Mouse (Mus musculus) gastrocnemius, postnatal 14 days (tissue): ENCODE results near the gene Pif1. TPM values are rescaled to one million over a fixed set of nuclear protein-coding genes. Genes with fewer than 3 reads are reported as not detected.

Experiments
- DNase-seq: peaks from one replicate; pipeline ENCODE4 v3.0.0; 2021; ENCODE audit warnings: mixed read lengths
- intact Hi-C: fragments of 180-260 bp; cut with DNase I; formaldehyde crosslinking; loops from one replicate; pipeline ENCODE4 v1.15.1; 2025; ENCODE audit warnings: low total_unique reads
- total RNA-seq, 2 experiments: library from RNA; stranded (reverse); gene quantifications; 2 replicates each; pipeline ENCODE4 v1.2.3; 2021

The Pif1 gene
- total RNA-seq, 2 experiments from 2014 or later: 0.44 to 0.57 TPM

DNA sequence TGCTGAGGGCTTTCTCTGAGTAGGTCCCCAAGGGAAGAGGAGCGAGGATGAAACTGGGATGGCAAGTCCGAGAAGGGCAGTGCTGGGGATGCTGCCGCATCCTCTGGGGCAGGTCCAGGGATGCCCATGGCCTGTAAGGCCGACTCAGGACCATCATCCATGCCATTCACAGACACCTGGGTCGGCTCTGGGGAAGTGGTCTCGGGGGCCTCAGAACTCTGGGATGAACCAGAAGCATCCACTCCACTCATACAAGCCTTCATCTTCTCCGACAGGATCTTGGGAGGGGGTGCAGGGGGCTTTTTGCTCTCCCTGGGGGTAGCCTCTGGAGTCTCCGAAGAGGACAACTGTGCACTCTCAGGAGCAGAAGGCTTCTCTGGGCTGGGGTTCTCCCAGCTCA, 30.6 kb upstream of the Pif1 start:
- DNase-seq: no peak
- intact Hi-C loops: no loop called here

DNA sequence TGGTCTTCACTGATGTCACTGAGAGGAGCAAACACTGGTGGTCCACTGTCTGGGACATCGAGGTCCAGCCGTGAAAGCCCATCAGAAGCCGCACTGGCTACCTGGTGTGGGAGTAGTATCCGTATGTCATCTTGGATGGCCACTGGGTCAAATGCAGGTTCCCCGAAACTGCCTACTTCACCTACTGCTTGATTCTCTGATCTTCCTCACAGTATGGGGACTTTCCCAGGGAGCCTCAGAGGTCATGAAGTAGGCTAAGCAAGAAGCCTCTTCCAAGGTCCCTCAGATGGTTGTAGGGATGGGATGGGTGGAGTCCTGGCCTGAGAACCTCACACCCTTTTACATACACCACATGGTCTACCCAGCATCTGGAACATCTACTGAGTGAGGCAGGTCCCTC, 30.0 kb upstream of the Pif1 start:
- no peak for DNase-seq
- intact Hi-C loops: no loop called here

DNA sequence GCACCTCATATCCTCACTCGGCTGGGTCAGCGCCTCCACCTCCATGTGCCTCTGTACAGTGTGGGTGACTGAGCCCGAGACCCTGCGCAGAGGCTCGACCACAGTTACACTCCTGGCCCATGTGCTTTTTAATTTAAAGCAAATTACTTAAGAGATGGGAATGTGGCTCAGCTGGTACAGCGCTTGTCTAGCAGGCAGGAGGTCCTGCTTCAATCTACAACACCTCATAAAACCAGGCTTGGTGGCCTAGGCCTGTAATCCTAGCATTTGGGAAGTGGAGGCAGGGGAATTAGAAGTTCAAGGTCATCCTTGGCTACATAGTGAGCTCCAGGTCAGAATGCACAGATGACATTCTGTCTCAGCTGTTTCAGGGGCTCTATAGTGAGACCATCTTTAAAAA, 28.2 kb upstream of the Pif1 start:
- DNase-seq: no peak
- intact Hi-C loops: no loop called here

DNA sequence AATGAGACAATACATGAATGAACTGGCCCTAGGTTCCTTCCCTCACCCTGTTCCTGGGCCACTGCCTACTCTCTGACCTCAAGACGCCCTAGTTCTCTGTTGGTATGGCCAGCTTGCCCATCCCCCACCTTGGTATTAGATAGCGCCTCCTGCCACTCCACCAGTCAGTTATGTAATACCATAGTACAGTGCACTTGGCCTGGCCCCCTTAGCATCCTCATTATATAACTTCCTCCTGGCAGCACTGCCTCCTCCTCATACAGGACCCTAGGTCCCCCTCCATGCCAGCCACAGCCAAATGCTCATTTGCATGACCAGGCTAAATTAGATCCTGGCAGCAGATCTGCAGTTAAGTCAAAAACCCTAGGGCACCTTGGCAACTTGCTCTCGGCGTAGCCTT, 25.9 kb upstream of the Pif1 start:
- intact Hi-C loops: no loop called here
- DNase-seq: peak; percentile 71

DNA sequence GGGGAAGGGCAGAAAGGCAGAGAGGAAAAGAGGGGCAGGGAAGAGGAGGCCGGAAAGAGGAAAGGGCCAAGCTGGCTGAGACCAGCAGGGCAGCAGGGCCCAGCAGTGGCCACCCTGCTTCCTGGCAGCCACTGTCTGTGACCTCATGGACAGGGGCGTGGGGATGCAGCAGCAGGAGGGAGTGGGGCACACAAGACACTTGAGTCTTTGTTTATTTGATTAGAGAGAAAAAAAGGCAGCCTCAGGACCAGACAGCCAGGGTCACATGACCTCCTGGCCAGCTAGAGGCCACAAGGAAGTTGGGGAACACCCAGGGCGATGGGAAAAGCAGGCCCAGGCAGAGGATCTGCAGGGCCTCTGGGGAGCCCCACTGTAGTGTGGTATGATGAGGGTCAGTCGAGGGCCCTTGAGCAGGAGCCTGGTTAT, 24.9 kb upstream of the Pif1 start:
- peak; percentile 79 for DNase-seq
- intact Hi-C loops: no loop called here

DNA sequence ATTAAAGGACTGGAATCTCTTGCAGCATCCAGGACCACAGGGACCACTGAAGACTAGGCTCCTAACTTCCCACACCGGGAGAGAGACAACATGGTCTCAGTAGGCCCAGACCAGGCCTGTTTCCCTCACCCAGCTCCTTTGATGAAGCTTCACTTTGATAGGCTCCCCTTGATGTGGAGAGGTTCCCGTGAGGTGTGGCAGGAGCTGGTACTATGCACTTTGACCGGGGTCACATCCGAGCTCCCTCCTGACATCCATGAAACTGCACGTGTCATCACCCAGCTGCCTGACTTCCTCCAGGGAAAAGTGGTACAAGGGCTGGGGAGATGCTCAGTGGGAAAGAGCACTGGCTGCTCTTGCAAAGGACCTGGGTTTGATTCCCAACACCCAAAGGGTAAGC, 23.9 kb upstream of the Pif1 start:
- no peak for DNase-seq

DNA sequence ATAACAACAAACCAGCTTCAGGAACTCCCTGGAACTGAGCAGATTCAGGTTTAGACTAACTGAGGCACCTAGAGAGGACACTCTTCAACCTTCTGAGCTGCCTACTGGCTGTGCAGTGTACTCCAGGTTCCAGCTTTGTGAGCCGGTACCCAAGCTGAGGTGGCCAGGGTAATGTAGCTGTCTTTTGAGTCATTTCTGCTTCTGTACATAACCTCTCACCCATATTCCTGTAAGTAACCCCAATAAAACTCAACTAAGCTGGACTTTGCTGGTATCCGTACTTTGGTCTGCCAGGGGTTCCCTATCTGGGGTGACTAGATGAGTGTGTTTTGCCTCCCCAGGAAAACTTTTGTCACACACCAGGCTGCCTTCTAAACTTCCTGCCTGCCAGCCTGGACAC, 22.3 kb upstream of the Pif1 start:
- no peak for DNase-seq
- intact Hi-C loops: no loop called here

More for the DNA sequence above, 23.9 kb upstream of the Pif1 start:
- intact Hi-C loops: no loop called here

DNA sequence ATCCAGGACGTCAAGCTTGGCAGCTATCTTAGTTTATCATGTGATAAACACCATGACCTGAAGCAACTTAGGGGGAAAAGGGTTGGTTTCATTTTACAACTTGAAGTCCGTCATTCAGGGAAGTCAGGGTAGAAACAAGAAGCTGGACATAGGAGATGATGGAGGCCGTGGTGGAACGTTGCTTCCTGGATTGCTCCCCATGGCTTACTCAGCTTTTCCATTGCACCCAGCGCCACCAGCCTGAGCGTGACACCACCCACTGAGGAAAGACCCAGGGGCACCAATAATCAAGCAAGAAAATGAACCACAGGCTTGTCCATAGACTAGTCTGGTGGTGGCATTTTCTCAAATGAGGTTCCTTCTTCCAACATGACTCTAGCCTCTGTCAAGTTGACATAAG, 18.2 kb upstream of the Pif1 start:
- DNase-seq: no peak
- intact Hi-C loops: no loop called here

DNA sequence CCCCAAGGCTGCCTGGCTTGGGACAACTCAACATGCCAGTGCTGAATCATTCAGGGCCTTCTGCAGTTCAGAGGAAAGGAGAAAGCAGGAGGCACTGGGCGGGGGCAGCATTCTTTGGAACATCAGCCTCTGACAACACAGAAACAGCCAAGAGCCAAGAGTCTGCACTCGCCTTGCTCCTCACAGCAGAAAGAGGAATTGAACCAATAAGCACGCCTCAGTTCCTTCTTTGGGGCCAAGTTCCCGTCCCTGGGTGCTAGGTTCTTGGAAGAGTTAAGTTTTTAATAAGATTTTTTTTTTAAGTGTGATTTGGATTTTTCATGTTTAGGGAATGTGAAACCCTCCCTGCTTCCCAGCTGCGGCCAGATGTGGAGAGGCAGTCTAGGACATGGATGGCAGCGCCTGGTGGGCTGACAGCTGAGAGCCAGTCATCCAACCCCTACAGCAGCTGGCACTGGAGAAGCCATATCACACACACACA, 17.4 kb upstream of the Pif1 start:
- peak; percentile 71 for DNase-seq
- intact Hi-C loops: no loop called here

DNA sequence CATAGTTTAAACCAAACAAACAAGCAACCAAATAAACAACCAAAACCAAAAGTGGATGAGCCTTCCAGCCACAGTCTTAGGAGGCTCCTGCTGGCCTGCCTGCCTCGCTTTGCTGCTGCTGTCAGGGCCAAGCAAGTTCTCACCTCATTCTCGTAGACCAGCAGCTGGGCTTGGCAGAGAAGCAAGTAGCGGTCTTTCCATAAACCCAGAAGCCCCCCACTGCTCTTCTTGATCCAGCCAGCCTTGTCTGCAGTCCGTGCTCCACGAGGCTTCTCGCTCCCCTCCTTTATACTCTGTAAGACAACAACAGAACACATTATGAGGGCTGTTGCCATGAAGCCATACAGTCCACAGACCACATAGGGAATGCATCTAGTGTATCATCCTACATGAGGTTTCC, 14.1 kb upstream of the Pif1 start:
- no peak for DNase-seq
- intact Hi-C loops: no loop called here

DNA sequence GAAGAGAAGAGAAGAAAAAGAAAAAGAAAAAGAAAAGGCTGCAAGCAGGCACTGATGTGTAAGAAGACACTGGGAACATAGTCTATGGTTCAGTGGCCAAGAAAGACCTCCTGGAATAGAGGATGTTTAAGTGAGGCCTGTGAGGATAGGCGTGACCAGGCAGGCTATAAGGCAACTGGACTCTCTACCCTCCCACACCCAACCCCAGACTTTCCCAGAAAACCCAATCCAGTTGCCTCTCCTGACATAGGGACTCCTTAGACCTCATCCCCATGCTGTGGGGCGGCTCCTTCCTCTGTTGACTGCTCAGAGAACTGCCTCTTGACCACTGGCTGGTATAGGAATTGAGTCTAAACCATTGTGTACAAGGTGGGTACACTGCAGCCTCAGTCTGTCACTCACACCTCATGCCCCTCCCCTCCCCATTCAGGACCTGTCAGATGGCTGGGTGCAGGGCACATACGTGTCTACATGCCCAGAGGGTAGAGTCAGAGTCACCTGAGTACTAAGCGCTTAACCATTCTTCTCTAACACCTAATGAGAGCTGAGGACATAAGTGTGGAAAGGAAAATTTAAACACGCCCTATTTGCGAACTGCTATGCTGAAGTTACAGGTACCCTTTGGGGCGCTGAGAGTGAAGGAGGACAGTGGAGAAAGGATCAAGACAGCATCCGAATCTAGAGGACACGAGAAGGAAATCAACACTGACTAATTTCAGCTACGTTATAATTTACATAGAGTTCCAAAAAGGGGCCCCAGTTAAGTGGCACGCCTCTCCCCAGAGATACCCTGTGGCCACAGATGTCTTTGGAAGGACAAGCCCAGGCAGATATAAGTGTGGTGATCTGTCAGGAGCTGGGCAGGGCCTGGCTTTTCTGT, 12.2 kb upstream of the Pif1 start:
- no peak for DNase-seq
- intact Hi-C loops: no loop called here

DNA sequence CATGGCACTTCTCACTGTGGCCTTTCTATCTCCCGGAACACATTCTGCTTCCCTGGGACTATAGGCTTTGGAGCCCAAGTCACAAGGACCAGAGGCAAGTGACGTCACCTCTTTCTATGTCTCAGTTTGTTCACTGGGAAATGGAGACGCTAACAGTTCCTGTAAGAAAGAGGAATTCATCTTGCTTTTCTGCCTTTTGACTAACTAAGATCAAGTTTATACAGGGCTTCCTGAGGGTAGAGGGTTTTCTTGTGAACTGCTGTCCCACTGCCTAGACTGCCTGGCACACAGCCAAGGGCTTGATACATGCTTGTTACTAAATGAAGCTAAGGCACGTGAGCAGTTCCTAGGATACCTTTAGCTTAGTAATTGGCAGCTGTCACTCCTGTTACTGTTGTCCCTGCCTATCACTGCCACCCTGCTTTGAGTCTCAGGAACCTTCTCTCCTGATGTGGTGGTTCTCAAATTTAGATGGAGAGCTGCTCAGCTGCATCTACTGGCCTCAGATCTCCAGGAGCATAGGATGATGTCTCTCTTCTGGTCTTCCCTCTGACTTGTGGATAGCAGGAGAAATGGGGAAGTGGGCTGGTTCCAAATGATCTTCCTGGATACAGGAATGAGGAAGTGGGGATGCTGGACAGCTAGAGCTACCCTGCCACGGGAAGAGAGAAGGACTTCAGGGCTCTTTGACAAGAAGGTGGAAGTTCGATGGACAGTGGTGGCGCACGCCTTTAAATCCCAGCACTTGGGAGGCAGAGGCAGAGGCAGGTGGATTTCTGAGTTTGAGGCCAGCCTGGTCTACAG, 11.4 kb upstream of the Pif1 start:
- peak; percentile 43 for DNase-seq

DNA sequence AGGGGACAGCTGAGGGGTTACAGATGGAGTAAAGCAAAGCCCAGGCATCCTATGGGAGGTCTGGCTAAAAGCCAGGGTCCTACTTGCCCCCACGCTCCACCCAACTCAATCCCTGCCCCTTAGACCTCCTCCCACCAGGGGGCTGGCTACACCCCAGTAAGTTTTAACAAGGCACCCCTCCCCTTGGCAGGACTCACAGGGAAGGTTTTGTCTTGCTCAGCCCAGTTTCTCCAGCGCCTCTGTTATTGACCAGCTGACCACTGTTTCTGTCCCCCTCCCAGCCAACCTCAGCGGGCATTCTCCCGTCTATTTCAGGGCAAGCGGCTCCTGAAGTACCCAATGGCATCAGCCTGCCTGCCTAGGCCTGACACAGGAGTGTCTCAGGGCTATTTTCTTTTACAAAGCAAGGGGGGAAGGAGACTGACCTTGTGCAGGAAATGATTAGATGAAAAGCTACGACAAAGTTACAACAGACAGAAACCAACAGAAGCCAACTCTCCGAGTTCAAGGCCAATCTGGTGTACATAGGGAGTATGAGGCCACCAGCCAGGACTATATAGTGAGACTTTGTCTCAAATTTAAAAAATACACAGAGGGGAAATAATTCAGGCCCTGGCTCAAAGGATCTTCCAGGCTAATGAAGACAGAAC, 10.0 kb upstream of the Pif1 start:
- intact Hi-C loops: no loop called here
- peak; percentile 58 for DNase-seq

More for the DNA sequence above, 11.4 kb upstream of the Pif1 start:
- intact Hi-C loops: no loop called here

DNA sequence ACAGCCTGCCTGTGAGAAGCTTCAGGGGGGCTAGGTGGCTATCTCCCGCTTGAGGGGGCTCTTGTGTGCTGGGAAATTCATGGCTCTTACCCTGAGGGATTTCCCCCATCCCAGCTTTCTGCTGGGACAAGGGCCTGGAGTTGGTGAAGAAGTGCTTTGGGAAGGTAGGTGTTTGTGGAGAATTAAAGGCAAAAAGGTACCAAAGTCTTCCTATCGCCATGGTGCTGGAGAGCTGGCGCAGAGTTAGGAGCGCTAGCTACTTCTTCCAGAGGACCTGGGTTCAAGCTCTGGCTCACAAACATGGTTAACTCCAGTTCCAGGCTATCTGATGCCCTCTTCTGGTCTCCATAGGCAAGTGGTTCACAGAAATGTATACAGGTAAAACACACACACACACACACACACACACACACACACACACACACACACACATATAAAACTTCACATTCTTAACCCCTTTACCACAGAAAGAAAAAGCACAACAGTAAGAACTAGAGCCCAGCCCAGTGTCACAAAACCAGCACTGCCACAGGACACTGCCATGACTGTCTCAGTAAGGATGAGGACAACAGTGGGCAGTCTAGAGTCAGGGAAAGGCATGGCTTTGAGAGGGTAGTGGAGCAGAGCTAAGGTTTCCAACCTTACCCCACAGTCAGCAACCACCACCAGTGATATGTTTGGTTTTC, 9.3 kb upstream of the Pif1 start:
- intact Hi-C loops: no loop called here
- DNase-seq: no peak

DNA sequence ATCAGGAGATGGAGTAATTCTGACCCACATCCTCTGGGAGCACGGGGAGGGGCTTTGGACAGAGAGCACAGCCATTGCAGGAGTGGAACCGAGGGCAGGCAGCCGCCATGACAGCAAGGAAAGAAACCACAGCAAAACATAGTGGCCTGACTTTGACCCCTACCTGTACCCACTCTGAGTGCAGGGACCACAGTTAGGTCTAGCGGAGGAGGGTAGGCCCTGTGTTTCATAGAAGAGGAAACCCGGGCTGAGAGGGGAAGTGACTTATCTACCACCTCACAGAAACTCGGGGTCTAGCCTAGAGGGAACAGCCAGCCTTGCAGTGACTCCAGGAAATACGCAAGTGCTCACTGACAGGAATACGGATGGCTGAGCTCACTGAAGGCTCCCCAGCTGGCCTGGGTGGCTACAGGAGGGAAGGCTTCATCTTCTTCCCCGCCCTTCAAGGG, 8.1 kb upstream of the Pif1 start:
- DNase-seq: peak; percentile 54
- intact Hi-C loops: no loop called here

DNA sequence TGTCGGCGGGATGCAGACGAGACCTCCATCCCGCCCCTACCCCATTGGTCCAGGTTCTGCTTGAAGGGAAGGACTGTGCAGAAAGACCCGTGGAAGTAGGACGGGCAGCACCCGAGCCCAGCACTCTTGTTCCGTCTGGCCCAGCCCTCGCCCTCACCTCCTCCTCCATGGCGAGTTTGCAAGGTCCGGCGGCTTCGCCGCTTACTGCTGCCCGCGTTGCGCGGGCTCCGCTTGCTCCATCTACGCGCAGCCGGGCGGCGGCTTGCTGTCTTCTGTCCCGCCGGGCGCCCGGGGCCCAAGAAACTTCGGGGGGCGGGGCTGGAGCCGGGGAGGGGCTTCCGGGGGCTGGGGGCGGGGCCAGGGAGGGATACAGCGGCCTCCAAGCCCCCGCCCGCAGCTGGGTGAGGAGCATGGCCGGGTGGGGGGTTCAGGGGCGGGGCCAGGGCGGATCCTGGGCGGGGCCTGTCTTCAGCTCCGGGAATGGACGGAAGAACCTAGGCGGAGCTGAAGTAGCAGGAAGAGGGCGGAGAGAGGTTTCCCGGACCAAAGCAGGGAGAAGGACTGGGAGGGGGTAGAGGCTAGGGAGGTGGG, 7.1 kb upstream of the Pif1 start, which contains the start of gene Plekho2:
Gene Plekho2 (minus strand): TSS at position 260 of the 591 bp plus-strand sequence.
- intact Hi-C loops: loop anchor here (2.0 kb wide), 1 partner anchor 55 kb away; no protein-coding TSS in a partner anchor
- peak; percentile 95 for DNase-seq

DNA sequence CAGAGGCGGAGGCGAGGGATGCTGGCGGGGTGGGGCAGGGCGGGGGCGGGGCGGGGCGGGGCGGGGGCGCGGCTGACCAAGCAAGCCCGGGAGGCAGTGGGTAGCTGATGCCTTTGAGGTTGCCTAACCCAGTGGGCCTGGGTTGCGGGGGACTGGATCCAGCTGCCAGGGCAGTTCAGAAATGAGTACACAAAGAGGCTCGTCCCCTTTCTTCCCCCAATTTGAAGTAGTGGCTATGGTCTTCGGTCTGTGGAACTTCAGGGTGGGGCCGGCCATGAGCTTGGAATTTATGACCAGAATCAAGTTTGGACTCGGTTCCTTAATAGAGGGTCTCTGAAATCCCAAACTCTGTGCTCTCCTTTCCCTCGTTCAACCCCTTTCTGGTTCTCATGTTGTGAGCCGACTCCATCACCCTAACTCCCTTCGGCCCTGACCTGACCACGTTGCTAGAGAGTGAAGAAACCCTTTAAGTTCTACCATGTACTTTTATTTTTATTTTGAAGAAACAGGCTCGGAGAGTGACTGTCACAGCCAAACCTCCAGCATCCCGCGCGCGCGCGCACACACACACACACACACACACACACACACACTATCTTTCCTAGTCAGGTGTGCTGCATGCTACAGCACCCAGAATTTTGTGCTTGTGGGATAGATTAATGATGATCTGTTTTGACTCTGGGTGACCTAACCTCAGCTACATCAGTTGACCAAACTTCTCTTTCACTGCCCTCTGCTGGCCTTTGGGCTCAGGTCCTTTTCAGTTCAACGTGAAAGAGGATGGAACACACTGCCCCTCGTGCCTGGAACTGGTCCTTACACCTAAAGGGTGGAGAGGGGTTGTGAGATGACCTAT, 6.3 kb upstream of the Pif1 start:
- DNase-seq: peak; percentile 89
- intact Hi-C loops: loop anchor here (2.0 kb wide), 1 partner anchor 56 kb away; no protein-coding TSS in a partner anchor

DNA sequence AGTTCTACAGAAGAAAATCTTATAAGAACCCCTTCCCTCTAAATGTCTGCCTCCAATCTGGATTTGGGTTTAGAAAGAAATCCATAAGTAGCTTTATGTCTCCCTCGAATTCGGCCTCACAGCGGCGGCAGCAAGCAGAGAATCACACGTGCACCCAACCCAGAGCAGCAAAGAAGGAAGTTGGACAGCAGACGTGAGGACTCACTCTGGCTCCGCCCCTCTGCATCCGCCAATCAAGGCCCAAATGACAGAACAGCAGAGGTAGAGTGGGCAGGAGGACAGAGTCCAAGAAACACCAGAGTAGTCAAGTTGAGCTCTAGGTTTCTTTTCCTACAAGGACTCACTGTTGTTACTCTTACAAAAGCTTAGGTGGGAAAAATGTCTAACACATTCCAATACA, 3.9 kb upstream of the Pif1 start:
- DNase-seq: no peak
- intact Hi-C loops: no loop called here
